18 mouse cellular contexts compared by ENCODE assay signal in genomic region chr2:104354117-104354516, GRCm38 (mm10). TPM values are rescaled to one million over a fixed set of nuclear protein-coding genes. Genes with fewer than 3 reads are reported as not detected.
DNase-seq lines count a peak whose midpoint lies in the region; ATAC-seq and TF ChIP-seq lines count a peak whose summit lies in the region.
"Had no signal": no experiment of that assay in that cellular context is flagged by ENCODE, and none has a peak within 500 bp of the region (broad histone marks: within the 10 kb centered on the region; RNA-seq: fewer than 3 reads in every experiment).

No protein-coding gene starts in this region.

- H3K27me3 ChIP-seq in lung, embryonic 16.5 days (ENCODE audit: control insufficient read depth, insufficient read depth, low read depth, low read length), result no peaks in the 10 kb centered on the region
- no peaks in the 10 kb centered on the region for H3K27me3 ChIP-seq in midbrain, embryonic 11.5 days (ENCODE audit: control insufficient read depth, insufficient read depth, low read length)
- H3K27me3 ChIP-seq in midbrain, embryonic 13.5 days, result no peaks in the 10 kb centered on the region
- H3K27me3 ChIP-seq: forebrain, embryonic 13.5 days; heart, embryonic 15.5 days had no signal

- H3K36me3 ChIP-seq in lung, embryonic 16.5 days (ENCODE audit: control insufficient read depth, insufficient read depth, low read length), result no peaks in the 10 kb centered on the region
- no peaks in the 10 kb centered on the region for H3K36me3 ChIP-seq in midbrain, embryonic 11.5 days (ENCODE audit: control insufficient read depth, insufficient read depth, low read length)
- no peaks in the 10 kb centered on the region for H3K36me3 ChIP-seq in midbrain, embryonic 13.5 days
- H3K36me3 ChIP-seq: embryonic facial prominence, embryonic 10.5 days; heart, embryonic 15.5 days had no signal

- no peak overlapping the region for H3K4me3 ChIP-seq in layer of hippocampus, adult 2 months
- no peak overlapping the region for H3K4me3 ChIP-seq in lung, embryonic 16.5 days (ENCODE audit: low read length)
- no peak overlapping the region for H3K4me3 ChIP-seq in midbrain, embryonic 11.5 days (ENCODE audit: low read depth, low read length)
- H3K4me3 ChIP-seq in midbrain, embryonic 13.5 days (replicated peaks), result no peak overlapping the region
- H3K4me3 ChIP-seq: embryonic facial prominence, embryonic 10.5 days; forebrain, embryonic 13.5 days; heart, adult 2 months; heart, embryonic 15.5 days had no signal

- no peak for TF ChIP-seq CTCF in layer of hippocampus, adult 2 months (conservative IDR thresholded peaks at IDR 0.05)

- no peak overlapping the region for H3K9ac ChIP-seq in lung, embryonic 16.5 days (ENCODE audit: low read length)
- H3K9ac ChIP-seq in midbrain, embryonic 11.5 days (ENCODE audit: low read length), result no peak overlapping the region
- no peak overlapping the region for H3K9ac ChIP-seq in midbrain, embryonic 13.5 days (replicated peaks)
- H3K9ac ChIP-seq: forebrain, embryonic 13.5 days; forebrain, postnatal 0 days; heart, embryonic 15.5 days had no signal

- H3K9me3 ChIP-seq in lung, embryonic 16.5 days (ENCODE audit: control insufficient read depth, low read length), result no peaks in the 10 kb centered on the region
- H3K9me3 ChIP-seq in midbrain, embryonic 11.5 days (ENCODE audit: control insufficient read depth, low read length), result no peaks in the 10 kb centered on the region
- no peaks in the 10 kb centered on the region for H3K9me3 ChIP-seq in midbrain, embryonic 13.5 days
- H3K9me3 ChIP-seq: embryonic facial prominence, embryonic 10.5 days; forebrain, embryonic 13.5 days; heart, embryonic 15.5 days had no signal

- no peak overlapping the region for H3K4me2 ChIP-seq in lung, embryonic 16.5 days (ENCODE audit: low read depth, low read length)
- no peak overlapping the region for H3K4me2 ChIP-seq in midbrain, embryonic 11.5 days
- H3K4me2 ChIP-seq in midbrain, embryonic 13.5 days (replicated peaks), result no peak overlapping the region
- H3K4me2 ChIP-seq: forebrain, embryonic 13.5 days; heart, embryonic 11.5 days; heart, embryonic 15.5 days had no signal

- no peak for DNase-seq in layer of hippocampus, adult 2 months (ENCODE audit: low spot score in 2 of 2)
- no peak for DNase-seq in layer of hippocampus, adult 11-12 months (ENCODE audit: low spot score)
- DNase-seq in lung, postnatal 14 days, result no peak
- peak; percentile 4 for DNase-seq in midbrain, embryonic 11.5 days (ENCODE audit: low spot score, missing footprints)
- DNase-seq: adrenal gland, adult 8-10 months; adrenal gland, postnatal 36 days; cerebellum, adult 2 months; forebrain, postnatal 0 days; gastrocnemius, postnatal 14 days; heart, adult 2 months; heart, postnatal 14 days had no signal

- peak; percentile 64 for ATAC-seq in lung, embryonic 16.5 days (ENCODE audit: low read depth)
- ATAC-seq in midbrain, embryonic 11.5 days (ENCODE audit: low FRiP score), result no peak
- ATAC-seq in midbrain, embryonic 13.5 days, result no peak
- ATAC-seq: forebrain, embryonic 13.5 days had no signal

- H3K4me1 ChIP-seq in lung, embryonic 16.5 days (replicated peaks; ENCODE audit: control insufficient read depth, insufficient read depth, low read length), result no peaks in the 10 kb centered on the region
- no peaks in the 10 kb centered on the region for H3K4me1 ChIP-seq in midbrain, embryonic 11.5 days (ENCODE audit: control insufficient read depth, insufficient read depth, low read length)
- H3K4me1 ChIP-seq in midbrain, embryonic 13.5 days (replicated peaks), result no peaks in the 10 kb centered on the region
- H3K4me1 ChIP-seq: embryonic facial prominence, embryonic 10.5 days; heart, embryonic 15.5 days had no signal

- H3K27ac ChIP-seq in layer of hippocampus, adult 2 months, result peak overlapping the region; percentile 12; the same call in 1 of the 2 replicates
- H3K27ac ChIP-seq in lung, embryonic 16.5 days (ENCODE audit: low read length), result 0 out of 2 replicates have a peak overlapping the region, but pooled peaks have one; percentile 22
- no peak overlapping the region for H3K27ac ChIP-seq in midbrain, embryonic 11.5 days (ENCODE audit: low read depth, low read length)
- H3K27ac ChIP-seq in midbrain, embryonic 13.5 days, result no peak overlapping the region
- H3K27ac ChIP-seq: embryonic facial prominence, embryonic 10.5 days; forebrain, embryonic 13.5 days; heart, adult 2 months; heart, embryonic 15.5 days had no signal

RNA-seq across cellular contexts. Expression of gene D430041D05Rik, which starts 56.7 kb away (rescaled TPM):
- total RNA-seq in layer of hippocampus, adult 2 months (2021), result 10 to 100 TPM; 81.2 to 87.4 TPM
- 0.70 and 0.75 TPM in 2 replicates for polyA plus RNA-seq in lung, embryonic 16.5 days (2015; fragmentation: Nextera tagmentation; extraction: Ambion mirVana)
- 2.4 TPM in 2 replicates for polyA plus RNA-seq in midbrain, embryonic 11.5 days (2014; fragmentation: Nextera tagmentation; extraction: Ambion mirVana)
- 5.5 and 6.4 TPM in 2 replicates for polyA plus RNA-seq in midbrain, embryonic 13.5 days (2015; fragmentation: Nextera tagmentation; extraction: Ambion mirVana)
- total RNA-seq: hematopoietic stem cell, adult 5-6 weeks had no signal

Comparison
In these comparisons a context has a peak if more than half of its experiments do, and no peak if none do; other contexts are left out.
1. H3K27ac ChIP-seq: peak in layer of hippocampus, adult 2 months (single experiment) and lung, embryonic 16.5 days (single experiment); none in midbrain, embryonic 11.5 days (single experiment) and midbrain, embryonic 13.5 days (single experiment).